ENCODE assay signal across 27 mouse cellular contexts in the genomic region with DNA sequence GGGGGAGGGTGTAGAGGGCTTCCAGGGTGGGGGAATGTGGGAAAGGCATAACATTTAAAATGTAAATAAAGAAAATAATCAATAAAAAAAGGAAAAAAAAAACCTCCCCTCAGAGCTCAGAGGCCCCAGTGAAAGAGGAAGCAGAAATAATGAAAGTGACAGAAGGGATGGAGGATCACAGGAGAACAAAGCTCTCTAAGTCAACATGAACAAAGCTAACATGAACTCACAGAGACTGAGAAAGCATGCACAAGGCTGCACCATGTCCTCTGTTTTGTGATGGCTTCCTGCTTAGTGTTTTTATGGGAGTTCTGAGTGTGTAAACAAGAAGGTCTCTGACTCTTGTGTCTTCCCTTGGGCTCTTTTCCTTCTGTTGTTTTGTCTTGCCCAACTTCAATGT.
"Had no signal": no experiment of that assay in that cellular context is flagged by ENCODE, and none has a peak within 500 bp of the region (broad histone marks: within the 10 kb centered on the region; RNA-seq: fewer than 3 reads in every experiment).

No protein-coding gene starts in this region.

- H3K4me3 ChIP-seq: embryonic facial prominence, embryonic 10.5 days; embryonic facial prominence, embryonic 12.5 days; embryonic facial prominence, embryonic 13.5 days; embryonic facial prominence, embryonic 15.5 days; erythroblast, embryonic 14.5 days; forebrain, embryonic 10.5 days; forebrain, embryonic 12.5 days; forebrain, embryonic 13.5 days; forebrain, embryonic 15.5 days; gastrocnemius, adult 2 months; heart, adult 2 months had no signal

- H3K36me3 ChIP-seq: embryonic facial prominence, embryonic 10.5 days; embryonic facial prominence, embryonic 12.5 days; embryonic facial prominence, embryonic 13.5 days; embryonic facial prominence, embryonic 15.5 days; forebrain, embryonic 10.5 days; forebrain, embryonic 12.5 days; forebrain, embryonic 15.5 days had no signal

- H3K27me3 ChIP-seq: embryonic facial prominence, embryonic 12.5 days; embryonic facial prominence, embryonic 13.5 days; embryonic facial prominence, embryonic 15.5 days; forebrain, embryonic 12.5 days; forebrain, embryonic 13.5 days; forebrain, embryonic 15.5 days had no signal

- H3K9me3 ChIP-seq: embryonic facial prominence, embryonic 10.5 days; embryonic facial prominence, embryonic 12.5 days; embryonic facial prominence, embryonic 13.5 days; embryonic facial prominence, embryonic 15.5 days; forebrain, embryonic 10.5 days; forebrain, embryonic 12.5 days; forebrain, embryonic 13.5 days; forebrain, embryonic 15.5 days had no signal

- DNase-seq: cerebellum, adult 9-10 months; cerebellum, adult 9-11 months; cerebellum, postnatal 10 days; cerebellum, postnatal 14 days; cerebellum, postnatal 25 days; cerebellum, postnatal 36 days; embryo, embryonic 11 days; forebrain, postnatal 0 days; gastrocnemius, adult 2 months; gastrocnemius, postnatal 10 days; gastrocnemius, postnatal 14 days; gastrocnemius, postnatal 25 days; gastrocnemius, postnatal 36 days; heart, adult 11 months; heart, adult 18-20 months; heart, adult 2 months had no signal

- H3K4me1 ChIP-seq: embryonic facial prominence, embryonic 10.5 days; embryonic facial prominence, embryonic 12.5 days; embryonic facial prominence, embryonic 13.5 days; embryonic facial prominence, embryonic 15.5 days; forebrain, embryonic 10.5 days; forebrain, embryonic 12.5 days; forebrain, embryonic 13.5 days; forebrain, embryonic 15.5 days had no signal

- H3K9ac ChIP-seq: embryonic facial prominence, embryonic 12.5 days; embryonic facial prominence, embryonic 13.5 days; embryonic facial prominence, embryonic 15.5 days; forebrain, embryonic 12.5 days; forebrain, embryonic 13.5 days; forebrain, embryonic 15.5 days; forebrain, postnatal 0 days had no signal

- H3K27ac ChIP-seq: embryonic facial prominence, embryonic 10.5 days; embryonic facial prominence, embryonic 12.5 days; embryonic facial prominence, embryonic 13.5 days; embryonic facial prominence, embryonic 15.5 days; forebrain, embryonic 10.5 days; forebrain, embryonic 12.5 days; forebrain, embryonic 13.5 days; forebrain, embryonic 15.5 days; gastrocnemius, adult 2 months; heart, adult 2 months had no signal

- ATAC-seq: forebrain, embryonic 13.5 days; forebrain, embryonic 14.5 days; forebrain, embryonic 15.5 days; forebrain, embryonic 16.5 days; forebrain, postnatal 0 days had no signal

- H3K4me2 ChIP-seq: embryonic facial prominence, embryonic 12.5 days; embryonic facial prominence, embryonic 13.5 days; embryonic facial prominence, embryonic 15.5 days; forebrain, embryonic 12.5 days; forebrain, embryonic 13.5 days; forebrain, embryonic 15.5 days had no signal
